8 mouse cellular contexts compared by ENCODE assay signal in the genomic region with DNA sequence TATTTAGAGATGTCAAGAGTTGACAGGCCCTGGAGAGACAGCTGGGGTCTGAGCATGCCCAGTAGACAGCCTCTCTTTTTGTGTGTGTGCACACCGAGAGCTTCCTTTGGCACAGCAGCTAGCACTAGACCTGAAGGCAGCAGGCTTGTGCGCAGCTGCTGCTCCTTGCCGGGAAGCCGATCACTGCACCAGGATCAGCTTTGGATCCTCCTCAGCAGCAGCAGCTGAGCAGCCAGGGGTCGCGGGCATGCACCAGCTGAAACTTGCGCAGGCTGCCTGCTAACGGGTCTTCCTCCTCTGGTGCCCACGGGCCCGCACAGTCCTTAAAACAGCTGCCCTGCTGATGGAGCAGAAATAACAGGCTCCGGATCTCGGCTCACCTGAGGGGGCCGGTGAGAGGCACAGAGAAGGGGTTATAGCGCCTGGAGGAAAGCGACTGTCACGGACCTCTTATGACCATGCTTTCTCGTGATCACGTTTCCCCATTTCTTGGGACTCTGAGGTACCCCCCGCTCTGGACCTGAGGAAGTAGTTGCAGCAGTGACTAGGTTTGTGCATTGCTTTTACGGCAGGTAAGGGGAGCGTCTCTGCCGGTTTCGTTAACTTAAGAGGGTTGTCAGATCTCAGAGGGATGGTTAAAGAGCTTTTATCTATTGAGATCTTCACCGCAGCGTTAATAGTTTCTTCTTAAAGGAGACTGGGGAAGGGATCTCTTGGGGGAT. TPM values are rescaled to one million over a fixed set of nuclear protein-coding genes. Genes with fewer than 3 reads are reported as not detected.
DNase-seq lines count a peak whose midpoint lies in the region; ATAC-seq and TF ChIP-seq lines count a peak whose summit lies in the region.

No protein-coding gene starts in this region.

- no peaks in the 10 kb centered on the region for H3K9me3 ChIP-seq in heart, embryonic 10.5 days

- WGBS in heart, embryonic 10.5 days, result 3% methylated on average over 25 of the region's 25 CpGs

- H3K4me1 ChIP-seq in heart, embryonic 10.5 days, result 0 out of 2 replicates have a peak, but pooled peaks cover 5% of the 10 kb centered on the region
- H3K4me1 ChIP-seq in bone marrow macrophage, adult 2 months (ENCODE audit: control insufficient read depth, insufficient read depth, low read length), result peaks cover 4% of the 10 kb centered on the region; the same call in 1 of the 2 replicates

- H3K27ac ChIP-seq in heart, embryonic 10.5 days, result peak overlapping the region; percentile 47; the same call in 1 of the 2 replicates
- H3K27ac ChIP-seq in bone marrow macrophage, adult 2 months (ENCODE audit: insufficient read depth, low read depth, low read length), result no peak overlapping the region

- peak; percentile 77 for DNase-seq in heart, embryonic 10.5 days (ENCODE audit: low spot score)
- no peak for DNase-seq in heart, adult 9 months (ENCODE audit: low spot score in 2 of 2)
- DNase-seq in frontal cortex, postnatal 10 days (ENCODE audit: low spot score in 2 of 2), result peak; percentile 29 to 53
- peak; percentile 17 to 18 for DNase-seq in layer of hippocampus, postnatal 14 days (ENCODE audit: low spot score in 2 of 2)
- DNase-seq in splenic B cell, adult 2 months (ENCODE audit: low read depth, low spot score), result peak; percentile 4
- no peak for DNase-seq in urinary bladder, adult 2 months (ENCODE audit: low spot score)

- no peak for TF ChIP-seq CTCF in bone marrow macrophage, adult 2 months (IDR thresholded peaks at IDR 0.05; ENCODE audit: low read depth, low read length)

- H3K27me3 ChIP-seq in heart, embryonic 10.5 days (ENCODE audit: insufficient read depth, poor library complexity, severe bottlenecking), result peaks cover 9% of the 10 kb centered on the region; the same call in 1 of the 2 replicates
- no peaks in the 10 kb centered on the region for H3K27me3 ChIP-seq in splenic B cell, adult 2 months (ENCODE audit: control insufficient read depth, insufficient read depth, low read length, poor library complexity, severe bottlenecking)

- H3K36me3 ChIP-seq in heart, embryonic 10.5 days, result no peaks in the 10 kb centered on the region
- H3K36me3 ChIP-seq in splenic B cell, adult 2 months (ENCODE audit: control insufficient read depth, insufficient read depth, low read length, poor library complexity, severe bottlenecking), result no peaks in the 10 kb centered on the region

- TF ChIP-seq POLR2A in bone marrow macrophage, adult 2 months (IDR thresholded peaks at IDR 0.05; ENCODE audit: borderline replicate concordance, low read depth, low read length), result no peak

- ATAC-seq in megakaryocyte progenitor cell, adult 5-6 weeks (replicated peaks; ENCODE audit: poor library complexity), result peak; percentile 91

- H3K4me3 ChIP-seq in heart, embryonic 10.5 days, result peak overlapping the region; percentile 63
- H3K4me3 ChIP-seq in bone marrow macrophage, adult 2 months (ENCODE audit: insufficient read depth, low read length), result peak overlapping the region; percentile 44

RNA-seq across cellular contexts. Expression of a gene that starts 57.8 kb away (rescaled TPM):
- 12.8 and 22.7 TPM in 2 replicates for polyA plus RNA-seq in heart, embryonic 10.5 days (2016; fragmentation: Nextera tagmentation; extraction: Ambion mirVana)
- polyA plus RNA-seq in bone marrow macrophage, adult 2 months (2012; ENCODE audit: insufficient read depth, insufficient read length, missing spikeins), result 126 and 149 TPM in 2 replicates
- 1 to 10 TPM; 6.6 to 8.5 TPM for total RNA-seq in layer of hippocampus, postnatal 14 days (2021)
- total RNA-seq in megakaryocyte progenitor cell, adult 5-6 weeks (2015), result 23.7 and 34.6 TPM in 2 replicates
- total RNA-seq in megakaryocyte progenitor cell, adult 5-6 weeks (2017), result 36.9 and 39.7 TPM in 2 replicates
- 10.7 and 11.7 TPM in 2 replicates for polyA plus RNA-seq in urinary bladder, adult 2 months (2012; rRNA removed)

Comparison
In these comparisons a context has a peak if more than half of its experiments do, and no peak if none do; other contexts are left out.
1. DNase-seq: peak in heart, embryonic 10.5 days (single experiment), frontal cortex, postnatal 10 days (2 of 2), layer of hippocampus, postnatal 14 days (2 of 2) and splenic B cell, adult 2 months (single experiment); none in heart, adult 9 months (0 of 2) and urinary bladder, adult 2 months (single experiment).